Mouse (Mus musculus) hindbrain, embryonic 11.5 days (tissue): ENCODE data around the gene Adra1b. TPM values are rescaled to one million over a fixed set of nuclear protein-coding genes. Genes with fewer than 3 reads are reported as not detected.

ENCODE experiments used
- ATAC-seq: fragments of 200-750 bp; cut with Nextera tagmentation; 2 replicates; pipeline ENCODE4 v1.8.0; 2017; ENCODE audit warnings: mild to moderate bottlenecking, moderate TSS enrichment, moderate library complexity; ENCODE audit not compliant: low FRiP score
- DNase-seq: peaks from one replicate; pipeline ENCODE4 v3.0.0-alpha.2; 2015; ENCODE audit warnings: low spot score
- H3K27ac ChIP-seq: fragments of 300-500 bp; sonication (generic); 2 replicates; pipeline ENCODE4 v1.5.1; 2014; ENCODE audit warnings: mild to moderate bottlenecking, low read depth, low read length
- H3K27me3 ChIP-seq: fragments of 300-500 bp; sonication (generic); 2 replicates; pipeline ENCODE4 v1.6.1; 2014; ENCODE audit warnings: mild to moderate bottlenecking, low read length, moderate library complexity, mixed read lengths; ENCODE audit not compliant: control insufficient read depth, insufficient read depth
- H3K36me3 ChIP-seq: fragments of 300-500 bp; sonication (generic); 2 replicates; pipeline ENCODE4 v1.6.1; 2014; ENCODE audit warnings: mild to moderate bottlenecking, low read length, moderate library complexity, mixed read lengths; ENCODE audit not compliant: control insufficient read depth, insufficient read depth
- H3K4me1 ChIP-seq: fragments of 300-500 bp; sonication (generic); replicated peaks from 2 replicates; pipeline ENCODE4 v1.6.1; 2014; ENCODE audit warnings: low read length, mixed read lengths; ENCODE audit not compliant: control insufficient read depth, insufficient read depth
- H3K4me2 ChIP-seq: fragments of 300-500 bp; sonication (generic); replicated peaks from 2 replicates; pipeline ENCODE4 v1.6.1; 2014; ENCODE audit warnings: mild to moderate bottlenecking, low read depth, low read length
- H3K4me3 ChIP-seq: fragments of 300-500 bp; sonication (generic); 2 replicates; pipeline ENCODE4 v1.5.1; 2014; ENCODE audit warnings: low read depth, low read length
- H3K9ac ChIP-seq: fragments of 300-500 bp; sonication (generic); 2 replicates; pipeline ENCODE4 v1.6.1; 2014; ENCODE audit warnings: low read depth, low read length
- H3K9me3 ChIP-seq: fragments of 300-500 bp; sonication (generic); 2 replicates; pipeline ENCODE4 v1.6.1; 2016; ENCODE audit warnings: low read length; ENCODE audit not compliant: control insufficient read depth
- WGBS: fragments of 180-500 bp; shearing (Covaris S2); extraction: QIAGEN DNeasy Blood & Tissue Kit; methylation state at CpG from one replicate; pipeline ENCODE4 v1.1.7; 2014; 5-methylcytosine and 5-hydroxymethylcytosine counted together
- polyA plus RNA-seq: library from polyadenylated mRNA; unstranded; fragments of >200 nt; fragmentation: Nextera tagmentation; extraction: Ambion mirVana; gene quantifications from 2 replicates; pipeline ENCODE4 v1.2.1, GENCODE M21; 2014

Adra1b gene
- polyA plus RNA-seq, 1 experiment from 2014 or later: 0.49 TPM

DNA sequence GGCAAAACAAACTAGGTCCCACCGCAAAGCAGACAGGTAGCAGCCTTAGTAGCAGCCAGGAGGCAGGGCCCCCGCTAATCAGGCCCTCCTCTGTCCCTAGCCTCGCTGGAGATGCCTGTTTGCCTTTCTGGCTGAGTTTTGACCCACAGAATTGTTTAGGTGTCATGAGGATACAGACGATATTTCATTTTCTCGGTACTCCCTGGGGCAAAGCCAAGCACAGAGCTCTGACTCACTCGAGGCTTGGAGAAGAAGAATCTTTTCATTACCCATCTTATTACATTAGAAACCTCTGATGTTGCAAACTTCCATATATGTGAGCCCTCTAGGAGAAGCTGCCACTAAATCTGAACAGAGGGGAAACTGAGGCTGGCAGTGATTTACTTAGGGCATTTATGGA, 60.5 kb downstream of the Adra1b start:
- no peaks in the 10 kb centered on the region for H3K4me1 ChIP-seq
- no peaks in the 10 kb centered on the region for H3K36me3 ChIP-seq
- H3K27me3 ChIP-seq: peaks cover 4% of the 10 kb centered on the region; the same call in 1 of the 2 replicates
- no peaks in the 10 kb centered on the region for H3K9me3 ChIP-seq
- no peak overlapping the region for H3K4me2 ChIP-seq
- no peak overlapping the region for H3K9ac ChIP-seq
- no peak overlapping the region for H3K27ac ChIP-seq
- WGBS: 71% methylated on average over 6 of the region's 6 CpGs
- no peak for DNase-seq
- H3K4me3 ChIP-seq: no peak overlapping the region
- no peak for ATAC-seq

GRCm38 (mm10) chr11:43835880-43836740, 64.9 kb downstream of the Adra1b start:
- peak overlapping the region; percentile 71 for H3K4me2 ChIP-seq
- 5% methylated on average over 62 of the region's 68 CpGs for WGBS
- no peak overlapping the region for H3K27ac ChIP-seq
- peak overlapping the region; percentile 62 for H3K9ac ChIP-seq
- DNase-seq (peak; percentile 88), ATAC-seq (peak; percentile 97)
- H3K4me1 ChIP-seq: no peaks in the 10 kb centered on the region
- H3K27me3 ChIP-seq: peaks cover 4% of the 10 kb centered on the region; the same call in 1 of the 2 replicates
- peak overlapping the region; percentile 51 for H3K4me3 ChIP-seq
- H3K36me3 ChIP-seq: no peaks in the 10 kb centered on the region
- no peaks in the 10 kb centered on the region for H3K9me3 ChIP-seq

GRCm38 (mm10) chr11:43835456-43835855, 65.6 kb downstream of the Adra1b start:
- no peak overlapping the region; the same call in 1 of the 2 replicates for H3K4me3 ChIP-seq
- peaks cover 4% of the 10 kb centered on the region; the same call in 1 of the 2 replicates for H3K27me3 ChIP-seq
- no peaks in the 10 kb centered on the region for H3K9me3 ChIP-seq
- no peaks in the 10 kb centered on the region for H3K36me3 ChIP-seq
- ATAC-seq: peak; percentile 17; the same call in 1 of the 2 replicates
- 90% methylated on average over 15 of the region's 15 CpGs for WGBS
- DNase-seq: no peak
- no peak overlapping the region for H3K9ac ChIP-seq
- no peak overlapping the region for H3K27ac ChIP-seq
- H3K4me1 ChIP-seq: no peaks in the 10 kb centered on the region
- peak overlapping the region; percentile 71; the same call in 1 of the 2 replicates for H3K4me2 ChIP-seq

GRCm38 (mm10) chr11:43834531-43834930, 66.5 kb downstream of the Adra1b start:
- Histone ChIP-seq H3K4me3 (no peak overlapping the region), H3K9me3 (no peaks in the 10 kb centered on the region), H3K36me3 (no peaks in the 10 kb centered on the region), H3K4me1 (no peaks in the 10 kb centered on the region), H3K4me2 (no peak overlapping the region), H3K27me3 (peaks cover 4% of the 10 kb centered on the region; the same call in 1 of the 2 replicates), H3K27ac (no peak overlapping the region), H3K9ac (no peak overlapping the region)
- DNase-seq (no peak), ATAC-seq (no peak)
- WGBS: 72% methylated on average over 11 of the region's 11 CpGs

GRCm38 (mm10) chr11:43831530-43831929, 69.5 kb downstream of the Adra1b start:
- Histone ChIP-seq H3K27me3 (peaks cover under 1% of the 10 kb centered on the region; the same call in 1 of the 2 replicates), H3K4me3 (no peak overlapping the region), H3K9me3 (no peaks in the 10 kb centered on the region), H3K4me2 (no peak overlapping the region), H3K9ac (no peak overlapping the region), H3K4me1 (no peaks in the 10 kb centered on the region), H3K27ac (no peak overlapping the region), H3K36me3 (no peaks in the 10 kb centered on the region)
- DNase-seq: no peak
- no peak for ATAC-seq
- WGBS: 78% methylated on average over 4 of the region's 4 CpGs

DNA sequence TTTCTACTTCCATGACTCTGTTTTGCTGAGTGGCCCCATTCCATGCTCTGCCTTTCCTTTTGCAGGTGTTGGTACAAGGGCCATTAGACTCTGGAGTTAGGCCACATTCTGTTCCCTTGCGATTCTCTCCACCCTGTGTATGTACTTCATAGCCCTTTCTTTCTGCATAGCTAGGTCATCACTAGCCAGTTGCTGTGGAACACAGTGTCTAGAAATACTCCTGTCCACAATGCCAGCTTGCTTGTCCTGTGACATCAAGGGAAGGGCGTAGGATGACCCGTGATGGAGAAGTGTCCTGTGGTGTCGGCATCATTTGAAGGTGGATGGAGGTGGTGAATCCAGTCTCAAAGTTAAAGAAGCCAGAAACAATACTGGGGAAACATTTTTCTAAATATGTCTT, 74.2 kb downstream of the Adra1b start:
- DNase-seq: no peak
- no peaks in the 10 kb centered on the region for H3K27me3 ChIP-seq
- WGBS: 90% methylated on average over 4 of the region's 4 CpGs
- no peak overlapping the region for H3K4me3 ChIP-seq
- no peak overlapping the region for H3K9ac ChIP-seq
- H3K4me2 ChIP-seq: no peak overlapping the region
- H3K36me3 ChIP-seq: no peaks in the 10 kb centered on the region
- no peak for ATAC-seq
- no peak overlapping the region for H3K27ac ChIP-seq
- H3K9me3 ChIP-seq: no peaks in the 10 kb centered on the region
- H3K4me1 ChIP-seq: no peaks in the 10 kb centered on the region

DNA sequence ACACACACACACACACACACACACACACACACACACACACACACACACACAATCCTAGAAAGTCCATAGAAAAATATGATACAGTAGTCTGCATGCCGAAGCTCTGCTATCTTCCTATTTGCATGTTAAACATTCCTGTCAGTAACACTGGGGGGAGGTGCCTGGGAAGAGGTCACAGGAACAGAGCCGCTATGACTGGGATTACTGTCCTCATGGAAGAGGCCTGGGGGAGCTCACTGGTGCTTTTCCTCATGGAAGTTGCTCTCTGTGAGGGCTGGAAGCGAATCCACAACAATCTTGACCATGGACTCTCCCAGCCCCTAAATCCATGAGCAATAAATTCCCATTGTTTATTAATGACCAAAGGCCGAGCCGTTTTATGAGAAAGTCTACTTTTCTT, 77.7 kb downstream of the Adra1b start:
- no peak overlapping the region for H3K9ac ChIP-seq
- no peak overlapping the region for H3K27ac ChIP-seq
- no peak overlapping the region for H3K4me3 ChIP-seq
- ATAC-seq: no peak
- no peaks in the 10 kb centered on the region for H3K9me3 ChIP-seq
- WGBS: 77% methylated on average over 5 of the region's 5 CpGs
- no peaks in the 10 kb centered on the region for H3K4me1 ChIP-seq
- no peaks in the 10 kb centered on the region for H3K27me3 ChIP-seq
- DNase-seq: no peak
- no peak overlapping the region for H3K4me2 ChIP-seq
- H3K36me3 ChIP-seq: no peaks in the 10 kb centered on the region

GRCm38 (mm10) chr11:43820552-43821460, 80.2 kb downstream of the Adra1b start:
- Histone ChIP-seq H3K4me3 (no peak overlapping the region), H3K27me3 (no peaks in the 10 kb centered on the region), H3K36me3 (no peaks in the 10 kb centered on the region), H3K27ac (no peak overlapping the region), H3K9me3 (no peaks in the 10 kb centered on the region), H3K4me1 (no peaks in the 10 kb centered on the region), H3K9ac (no peak overlapping the region), H3K4me2 (no peak overlapping the region)
- DNase-seq: no peak
- ATAC-seq: no peak
- 82% methylated on average over 11 of the region's 11 CpGs for WGBS
